Mouse (Mus musculus): ENCODE measurements around the gene Hdhd3.

- no peak for TF ChIP-seq EP300 (IDR thresholded peaks at IDR 0.05; ENCODE audit: insufficient read depth, low read depth, low read length)
- no peak for TF ChIP-seq CTCF (IDR thresholded peaks at IDR 0.05)
Observed at GRCm38 (mm10) chr4:62520892-62521400, 17.7 kb upstream of the Hdhd3 start.

All from heart, adult 2 months (tissue).